12 mouse cellular contexts compared by ENCODE assay signal in genomic region chr4:115154723-115155122, GRCm38 (mm10). TPM values are rescaled to one million over a fixed set of nuclear protein-coding genes. Genes with fewer than 3 reads are reported as not detected.
A peak's percentile ranks its signal among the peaks of the same experiment; 100 is the strongest.
DNase-seq lines count a peak whose midpoint lies in the region; ATAC-seq and TF ChIP-seq lines count a peak whose summit lies in the region.
"Had no signal": no experiment of that assay in that cellular context is flagged by ENCODE, and none has a peak within 500 bp of the region (broad histone marks: within the 10 kb centered on the region; RNA-seq: fewer than 3 reads in every experiment).

No protein-coding gene starts in this region.

- H3K9me3 ChIP-seq in hindbrain, postnatal 0 days (ENCODE audit: low read length), result no peaks in the 10 kb centered on the region
- no peaks in the 10 kb centered on the region for H3K9me3 ChIP-seq in hindbrain, embryonic 10.5 days
- no peaks in the 10 kb centered on the region for H3K9me3 ChIP-seq in liver, postnatal 0 days (ENCODE audit: low read length)
- H3K9me3 ChIP-seq: megakaryocyte, embryonic 14.5 days had no signal

- TF ChIP-seq EP300 in liver, postnatal 0 days (IDR thresholded peaks at IDR 0.05; ENCODE audit: low read depth), result no peak

- intact Hi-C loops in gastrocnemius, postnatal 14 days (cut with DNase I; ENCODE audit: low total_unique reads), result no loop called here

- no peak overlapping the region for H3K4me2 ChIP-seq in hindbrain, postnatal 0 days (ENCODE audit: low read depth, low read length)
- no peak overlapping the region for H3K4me2 ChIP-seq in liver, postnatal 0 days (ENCODE audit: low read depth, low read length)

- CTCF ChIA-PET in Patski (lab: Charles Lee), result no interaction called here

- H3K9ac ChIP-seq in hindbrain, postnatal 0 days (replicated peaks; ENCODE audit: low read length), result no peak overlapping the region
- no peak overlapping the region for H3K9ac ChIP-seq in liver, postnatal 0 days (replicated peaks)

- H3K36me3 ChIP-seq in hindbrain, postnatal 0 days (ENCODE audit: insufficient read depth, low read length), result no peaks in the 10 kb centered on the region
- H3K36me3 ChIP-seq in hindbrain, embryonic 10.5 days, result no peaks in the 10 kb centered on the region
- no peaks in the 10 kb centered on the region for H3K36me3 ChIP-seq in liver, postnatal 0 days (replicated peaks; ENCODE audit: insufficient read depth, low read length)

- peak; percentile 5 for DNase-seq in hindbrain, postnatal 0 days (ENCODE audit: low spot score)
- no peak for DNase-seq in hindbrain, embryonic 10.5 days (ENCODE audit: low spot score)
- DNase-seq in liver, postnatal 0 days, result no peak
- DNase-seq in liver, result no peak
- DNase-seq in Patski (ENCODE audit: low read depth, low spot score), result no peak
- peak; percentile 2 for DNase-seq in retina, postnatal 1 day
- no peak for DNase-seq in gastrocnemius, postnatal 14 days
- DNase-seq: right cerebral cortex, postnatal 4 days had no signal

- POLR2A ChIA-PET in Patski (lab: Charles Lee), result no interaction called here

- peak; percentile 39 for TF ChIP-seq CTCF in hindbrain, postnatal 0 days (IDR thresholded peaks at IDR 0.05; ENCODE audit: low read depth)
- TF ChIP-seq CTCF in liver, postnatal 0 days (IDR thresholded peaks at IDR 0.05; ENCODE audit: low read depth), result peak; percentile 44
- peak; percentile 44 for TF ChIP-seq CTCF in Patski (IDR thresholded peaks at IDR 0.05)

- WGBS in hindbrain, postnatal 0 days, result 92% methylated on average over 2 of the region's 2 CpGs
- WGBS in hindbrain, embryonic 10.5 days, result 87% methylated on average over 2 of the region's 2 CpGs
- 81% methylated on average over 2 of the region's 2 CpGs for WGBS in liver, postnatal 0 days (ENCODE audit: insufficient replicate concordance)

- no peak overlapping the region for H3K4me3 ChIP-seq in hindbrain, postnatal 0 days (ENCODE audit: low read length)
- no peak overlapping the region for H3K4me3 ChIP-seq in hindbrain, embryonic 10.5 days
- H3K4me3 ChIP-seq in liver, postnatal 0 days (ENCODE audit: low read depth, low read length), result no peak overlapping the region
- H3K4me3 ChIP-seq: megakaryocyte, embryonic 14.5 days had no signal

- H3K27ac ChIP-seq in hindbrain, postnatal 0 days, result no peak overlapping the region
- no peak overlapping the region for H3K27ac ChIP-seq in hindbrain, embryonic 10.5 days
- no peak overlapping the region for H3K27ac ChIP-seq in liver, postnatal 0 days (ENCODE audit: low read depth)

- in situ Hi-C loops in Patski (cut with MboI; ENCODE audit: low pct_unique_long_range_greater_than_20kb), result no loop called here

- H3K27me3 ChIP-seq in hindbrain, postnatal 0 days (ENCODE audit: insufficient read depth, low read length), result no peaks in the 10 kb centered on the region
- no peaks in the 10 kb centered on the region for H3K27me3 ChIP-seq in hindbrain, embryonic 10.5 days (ENCODE audit: insufficient read depth, poor library complexity, severe bottlenecking)
- H3K27me3 ChIP-seq in liver, postnatal 0 days (ENCODE audit: insufficient read depth, low read length), result no peaks in the 10 kb centered on the region
- no peaks in the 10 kb centered on the region for H3K27me3 ChIP-seq in Patski
- H3K27me3 ChIP-seq: megakaryocyte, embryonic 14.5 days had no signal

- no peak for ATAC-seq in hindbrain, postnatal 0 days
- no peak for ATAC-seq in liver, postnatal 0 days
- ATAC-seq in Patski, result no peak

- no peaks in the 10 kb centered on the region for H3K4me1 ChIP-seq in hindbrain, postnatal 0 days (ENCODE audit: insufficient read depth, low read length)
- no peaks in the 10 kb centered on the region for H3K4me1 ChIP-seq in hindbrain, embryonic 10.5 days (replicated peaks)
- H3K4me1 ChIP-seq in liver, postnatal 0 days (ENCODE audit: insufficient read depth), result no peaks in the 10 kb centered on the region

RNA-seq across cellular contexts. Expression of gene Cyp4x1, which starts 20.6 kb away (rescaled TPM):
- 20.7 and 25.9 TPM in 2 replicates for total RNA-seq in hindbrain, postnatal 0 days (2014; rRNA removed)
- 9.4 and 9.7 TPM in 2 replicates for polyA plus RNA-seq in hindbrain, postnatal 0 days (2015; fragmentation: Nextera tagmentation; extraction: Ambion mirVana)
- 0.40 and 0.82 TPM in 2 replicates for polyA plus RNA-seq in hindbrain, embryonic 10.5 days (2016; fragmentation: Nextera tagmentation; extraction: Ambion mirVana)
- polyA plus RNA-seq in liver, postnatal 0 days (2015; fragmentation: Nextera tagmentation; extraction: Ambion mirVana), result 0.04 and 0.06 TPM in 2 replicates
- polyA plus RNA-seq in Patski (2021), result not detected
- not detected for total RNA-seq in gastrocnemius, postnatal 14 days (2021)
- polyA plus RNA-seq: heart, embryonic 16.5 days; testis, adult 2 months; urinary bladder, adult 2 months had no signal

Comparison
In these comparisons a context has a peak if more than half of its experiments do, and no peak if none do; other contexts are left out.
1. DNase-seq: peak in hindbrain, postnatal 0 days (single experiment) and retina, postnatal 1 day (single experiment); none in hindbrain, embryonic 10.5 days (single experiment), liver, postnatal 0 days (single experiment), liver (single experiment), Patski (single experiment) and gastrocnemius, postnatal 14 days (single experiment).
2. Peak in every context shown above with its lines, with median percentiles within 50 percentile points of each other: CTCF ChIP-seq.